Mouse (Mus musculus) hematopoietic multipotent progenitor cell, adult 10-12 weeks (in vitro differentiated cells): Measurements from ENCODE around the gene Lgmn. TPM values are rescaled to one million over a fixed set of nuclear protein-coding genes. Genes with fewer than 3 reads are reported as not detected.

Experiments
- polyA plus RNA-seq: library from polyadenylated mRNA; stranded (reverse); fragments of >175 nt; gene quantifications from 2 replicates; pipeline ENCODE4 v1.2.3, GENCODE M21; 2012; ENCODE audit warnings: low replicate concordance

Lgmn gene
- polyA plus RNA-seq, result 23.7 and 27.3 TPM in 2 replicates

DNA sequence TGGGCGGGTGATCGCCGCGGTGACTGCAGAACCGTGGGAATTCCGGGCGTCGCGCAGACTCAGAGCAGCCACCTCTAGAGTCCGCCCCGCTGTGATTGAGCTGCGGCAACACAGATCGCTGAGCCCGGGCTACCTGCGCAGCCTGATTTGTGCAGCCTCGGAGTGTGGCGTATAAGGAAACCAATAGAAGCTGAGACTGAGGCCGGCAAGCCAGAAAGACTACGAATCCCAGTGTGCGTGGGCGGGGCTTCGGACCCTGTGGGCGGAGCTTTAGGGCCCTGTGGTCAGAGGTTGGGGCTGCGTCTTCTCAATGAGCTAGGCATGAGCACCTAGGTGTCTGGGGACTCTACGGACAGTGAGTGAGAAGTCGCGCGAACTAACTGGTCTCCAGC lies at the start of gene Lgmn:
TSS of gene Lgmn (minus strand) at position 182 of the 392 bp plus-strand sequence.

GRCm38 (mm10) chr12:102468894-102469764 lies 29.5 kb upstream of the Lgmn start, which contains the start of gene Golga5:
Golga5 (plus strand) TSS chr12:102469135.

Other genes starting within 250 kb of the Lgmn start
- 321 and 327 TPM in 2 replicates for gene Rin3, start 156.8 kb downstream of the Lgmn start, polyA plus RNA-seq
- gene Golga5, start 29.3 kb upstream of the Lgmn start, polyA plus RNA-seq, result 7.6 and 8.5 TPM in 2 replicates
- gene Chga, start 115.2 kb upstream of the Lgmn start, polyA plus RNA-seq, result 0.07 TPM in 1 of 2 replicates, not detected in the other